In genomic region chr7:137206770-137207285, GRCm38 (mm10) we compare ENCODE assay signal across 20 mouse cellular contexts.
A peak's percentile ranks its signal among the peaks of the same experiment; 100 is the strongest.
DNase-seq lines count a peak whose midpoint lies in the region; ATAC-seq and TF ChIP-seq lines count a peak whose summit lies in the region.
"Had no signal": no experiment of that assay in that cellular context is flagged by ENCODE, and none has a peak within 500 bp of the region (broad histone marks: within the 10 kb centered on the region; RNA-seq: fewer than 3 reads in every experiment).

No protein-coding gene starts in this region.

- H3K27ac ChIP-seq in midbrain, postnatal 0 days (ENCODE audit: low read depth, low read length) = 0 out of 2 replicates have a peak overlapping the region, but pooled peaks have one; percentile 4
- no peak overlapping the region for H3K27ac ChIP-seq in midbrain, embryonic 11.5 days (ENCODE audit: low read depth, low read length)
- no peak overlapping the region for H3K27ac ChIP-seq in limb, embryonic 10.5 days
- H3K27ac ChIP-seq in neural tube, embryonic 14.5 days (ENCODE audit: low read depth, low read length) = peak overlapping the region; percentile 78
- H3K27ac ChIP-seq: embryonic facial prominence, embryonic 10.5 days; kidney, embryonic 15.5 days; layer of hippocampus, adult 2 months had no signal

- no peak for ATAC-seq in midbrain, postnatal 0 days (ENCODE audit: low FRiP score)
- ATAC-seq in midbrain, embryonic 11.5 days (ENCODE audit: low FRiP score) = no peak
- ATAC-seq in neural tube, embryonic 14.5 days (ENCODE audit: low read depth) = peak; percentile 69
- ATAC-seq in megakaryocyte-erythroid progenitor cell, adult 5-6 weeks (replicated peaks; ENCODE audit: low FRiP score, low TSS enrichment, poor library complexity, severe bottlenecking) = no peak
- ATAC-seq: intestine, embryonic 16.5 days had no signal

- no peak overlapping the region for H3K9ac ChIP-seq in midbrain, postnatal 0 days (replicated peaks; ENCODE audit: low read length, poor library complexity, severe bottlenecking)
- H3K9ac ChIP-seq in midbrain, embryonic 11.5 days (ENCODE audit: low read length) = no peak overlapping the region
- H3K9ac ChIP-seq in neural tube, embryonic 14.5 days (replicated peaks; ENCODE audit: low read depth, low read length) = no peak overlapping the region
- H3K9ac ChIP-seq: kidney, embryonic 15.5 days had no signal

- no peak overlapping the region for H3K4me3 ChIP-seq in midbrain, postnatal 0 days (ENCODE audit: low read depth, low read length)
- no peak overlapping the region for H3K4me3 ChIP-seq in midbrain, embryonic 11.5 days (ENCODE audit: low read depth, low read length)
- H3K4me3 ChIP-seq in limb, embryonic 10.5 days = no peak overlapping the region
- H3K4me3 ChIP-seq in neural tube, embryonic 14.5 days (ENCODE audit: low read depth, low read length) = no peak overlapping the region
- H3K4me3 ChIP-seq: embryonic facial prominence, embryonic 10.5 days; erythroblast, embryonic 14.5 days; kidney, embryonic 15.5 days; layer of hippocampus, adult 2 months had no signal

- peak; percentile 68 for DNase-seq in heart, adult 11 months
- DNase-seq in heart, postnatal 14 days = no peak
- no peak for DNase-seq in midbrain, postnatal 0 days (ENCODE audit: low spot score)
- DNase-seq in midbrain, embryonic 11.5 days (ENCODE audit: low spot score, missing footprints) = no peak
- peak; percentile 44 for DNase-seq in limb, embryonic 10.5 days (ENCODE audit: low spot score)
- no peak for DNase-seq in ovary, postnatal 14 days (ENCODE audit: low spot score)
- DNase-seq: adrenal gland, adult 8-10 months; cerebellum, adult 11 months; gastrocnemius, postnatal 14 days; heart, postnatal 36 days; left cerebral cortex, postnatal 4 days; spleen, adult 18-20 months had no signal

- intact Hi-C loops in heart, postnatal 14 days (cut with DNase I) = no loop called here

- no peak overlapping the region for H3K4me2 ChIP-seq in midbrain, postnatal 0 days (ENCODE audit: low read depth, low read length, poor library complexity, severe bottlenecking)
- H3K4me2 ChIP-seq in midbrain, embryonic 11.5 days = no peak overlapping the region
- peak overlapping the region; percentile 11; the same call in 1 of the 2 replicates for H3K4me2 ChIP-seq in neural tube, embryonic 14.5 days (ENCODE audit: low read depth, low read length)
- H3K4me2 ChIP-seq: heart, embryonic 11.5 days; kidney, embryonic 15.5 days had no signal

- WGBS in midbrain, postnatal 0 days = 72% methylated on average over 21 of the region's 21 CpGs
- WGBS in midbrain, embryonic 11.5 days = 91% methylated on average over 21 of the region's 21 CpGs
- WGBS in limb, embryonic 10.5 days = 67% methylated on average over 21 of the region's 21 CpGs
- 33% methylated on average over 21 of the region's 21 CpGs for WGBS in neural tube, embryonic 14.5 days

- no peaks in the 10 kb centered on the region for H3K9me3 ChIP-seq in midbrain, postnatal 0 days (ENCODE audit: low read length)
- no peaks in the 10 kb centered on the region for H3K9me3 ChIP-seq in midbrain, embryonic 11.5 days (ENCODE audit: control insufficient read depth, low read length)
- H3K9me3 ChIP-seq in limb, embryonic 10.5 days (replicated peaks) = no peaks in the 10 kb centered on the region
- no peaks in the 10 kb centered on the region for H3K9me3 ChIP-seq in neural tube, embryonic 14.5 days (ENCODE audit: control insufficient read depth, low read length)
- H3K9me3 ChIP-seq: embryonic facial prominence, embryonic 10.5 days; kidney, embryonic 15.5 days had no signal

- no peaks in the 10 kb centered on the region for H3K27me3 ChIP-seq in midbrain, postnatal 0 days (ENCODE audit: insufficient read depth, low read length)
- no peaks in the 10 kb centered on the region for H3K27me3 ChIP-seq in midbrain, embryonic 11.5 days (ENCODE audit: control insufficient read depth, insufficient read depth, low read length)
- H3K27me3 ChIP-seq in limb, embryonic 10.5 days (ENCODE audit: low read depth, poor library complexity, severe bottlenecking) = peaks cover 49% of the 10 kb centered on the region
- no peaks in the 10 kb centered on the region for H3K27me3 ChIP-seq in neural tube, embryonic 14.5 days (ENCODE audit: control insufficient read depth, insufficient read depth, low read length)

- no peaks in the 10 kb centered on the region for H3K4me1 ChIP-seq in midbrain, postnatal 0 days (ENCODE audit: insufficient read depth, low read length)
- peaks cover 8% of the 10 kb centered on the region for H3K4me1 ChIP-seq in midbrain, embryonic 11.5 days (ENCODE audit: control insufficient read depth, insufficient read depth, low read length)
- peaks cover 67% of the 10 kb centered on the region for H3K4me1 ChIP-seq in limb, embryonic 10.5 days
- H3K4me1 ChIP-seq in neural tube, embryonic 14.5 days (ENCODE audit: control insufficient read depth, insufficient read depth, low read length) = peaks cover 55% of the 10 kb centered on the region

- no peaks in the 10 kb centered on the region for H3K36me3 ChIP-seq in midbrain, postnatal 0 days (ENCODE audit: insufficient read depth, low read length)
- H3K36me3 ChIP-seq in midbrain, embryonic 11.5 days (ENCODE audit: control insufficient read depth, insufficient read depth, low read length) = no peaks in the 10 kb centered on the region
- peaks cover 15% of the 10 kb centered on the region for H3K36me3 ChIP-seq in limb, embryonic 10.5 days
- no peaks in the 10 kb centered on the region for H3K36me3 ChIP-seq in neural tube, embryonic 14.5 days (ENCODE audit: control insufficient read depth, insufficient read depth, low read length)
- H3K36me3 ChIP-seq: kidney, embryonic 15.5 days had no signal

- TF ChIP-seq CTCF in midbrain, postnatal 0 days (IDR thresholded peaks at IDR 0.05) = no peak

Comparison
In these comparisons a context has a peak if more than half of its experiments do, and no peak if none do; other contexts are left out.
1. DNase-seq: peak in heart, adult 11 months (single experiment) and limb, embryonic 10.5 days (single experiment); none in heart, postnatal 14 days (0 of 2), midbrain, postnatal 0 days (single experiment), midbrain, embryonic 11.5 days (single experiment) and ovary, postnatal 14 days (single experiment).
2. H3K27ac ChIP-seq: peak in midbrain, postnatal 0 days (single experiment) and neural tube, embryonic 14.5 days (single experiment); none in midbrain, embryonic 11.5 days (single experiment) and limb, embryonic 10.5 days (single experiment).